Mouse (Mus musculus): ENCODE measurements around the gene Slc5a9. TPM values are rescaled to one million over a fixed set of nuclear protein-coding genes. Genes with fewer than 3 reads are reported as not detected.
A peak's percentile ranks its signal among the peaks of the same experiment; 100 is the strongest.
"Not testable (repeated sequence)": the region's sequence is repeated elsewhere in the genome, so short reads cannot be mapped to it uniquely, and the experiment has no call there.

Slc5a9 gene
- not detected in 2 replicates for total RNA-seq (2014; rRNA removed)
- polyA plus RNA-seq (2012; rRNA removed) = not detected in 2 replicates

- Histone ChIP-seq H3K4me1 (ENCODE audit: control insufficient read depth, insufficient read depth, low read length) (no peaks in the 10 kb centered on the region), H3K9ac (ENCODE audit: low read depth, low read length) (no peak within 1 kb of the TSS), H3K79me2 (ENCODE audit: control insufficient read depth, insufficient read depth, low read length) (no peaks in the 10 kb centered on the region), H3K27me3 (ENCODE audit: control insufficient read depth, insufficient read depth, low read length) (no peaks in the 10 kb centered on the region), H3K4me3 (ENCODE audit: insufficient read depth, low read depth, low read length) (no peak within 1 kb of the TSS), H3K36me3 (ENCODE audit: control insufficient read depth, insufficient read depth, low read length) (no peaks in the 10 kb centered on the region), H3K27ac (replicated peaks; ENCODE audit: insufficient read depth, low read depth, low read length) (no peak within 1 kb of the TSS)
- no peak for DNase-seq (ENCODE audit: extremely low read depth, low read depth, low spot score)
- TF ChIP-seq POLR2A (IDR thresholded peaks at IDR 0.05; ENCODE audit: extremely low read depth, insufficient read depth, low read length) (no peak), CTCF (IDR thresholded peaks at IDR 0.05; ENCODE audit: low read depth, low read length) (no peak)
Measured at GRCm38 (mm10) chr4:111902775-111903174, at the start of gene Slc5a9. Gene Slc5a9 (minus strand): TSS chr4:111902918.

GRCm38 (mm10) chr4:111919092-111919491 lies 16.4 kb upstream of the Slc5a9 start, which contains the start of gene Skint8:
Gene Skint8 (plus strand): TSS chr4:111919392.
- H3K27me3 ChIP-seq (ENCODE audit: control insufficient read depth, insufficient read depth, low read length) = no peaks in the 10 kb centered on the region
- H3K9ac ChIP-seq (ENCODE audit: low read depth, low read length) = no peak within 1 kb of the TSS
- no peak within 1 kb of the TSS for H3K27ac ChIP-seq (replicated peaks; ENCODE audit: insufficient read depth, low read depth, low read length)
- no peak for DNase-seq (ENCODE audit: extremely low read depth, low read depth, low spot score)
- H3K4me3 ChIP-seq (ENCODE audit: insufficient read depth, low read depth, low read length) = no peak within 1 kb of the TSS
- H3K79me2 ChIP-seq (ENCODE audit: control insufficient read depth, insufficient read depth, low read length) = no peaks in the 10 kb centered on the region
- no peaks in the 10 kb centered on the region for H3K4me1 ChIP-seq (ENCODE audit: control insufficient read depth, insufficient read depth, low read length)
- no peak for TF ChIP-seq CTCF (IDR thresholded peaks at IDR 0.05; ENCODE audit: low read depth, low read length)
- TF ChIP-seq POLR2A (IDR thresholded peaks at IDR 0.05; ENCODE audit: extremely low read depth, insufficient read depth, low read length) = no peak
- H3K36me3 ChIP-seq (ENCODE audit: control insufficient read depth, insufficient read depth, low read length) = no peaks in the 10 kb centered on the region
- WGBS = 79% methylated on average over 1 of the region's 1 CpGs

- H3K27me3 ChIP-seq (ENCODE audit: control insufficient read depth, insufficient read depth, low read length) = no peaks in the 10 kb centered on the region
- no peak overlapping the region for H3K27ac ChIP-seq (replicated peaks; ENCODE audit: insufficient read depth, low read depth, low read length)
- WGBS = 21% methylated on average over 2 of the region's 2 CpGs
- H3K4me3 ChIP-seq (ENCODE audit: insufficient read depth, low read depth, low read length) = no peak overlapping the region
- no peak for TF ChIP-seq POLR2A (IDR thresholded peaks at IDR 0.05; ENCODE audit: extremely low read depth, insufficient read depth, low read length)
- peak; percentile 31; the same call in 1 of the 2 replicates for TF ChIP-seq CTCF (IDR thresholded peaks at IDR 0.05; ENCODE audit: low read depth, low read length)
- no peaks in the 10 kb centered on the region for H3K4me1 ChIP-seq (ENCODE audit: control insufficient read depth, insufficient read depth, low read length)
- H3K36me3 ChIP-seq (ENCODE audit: control insufficient read depth, insufficient read depth, low read length) = no peaks in the 10 kb centered on the region
- peak; percentile 24 for DNase-seq (ENCODE audit: extremely low read depth, low read depth, low spot score)
- H3K79me2 ChIP-seq (ENCODE audit: control insufficient read depth, insufficient read depth, low read length) = no peaks in the 10 kb centered on the region
- H3K9ac ChIP-seq (ENCODE audit: low read depth, low read length) = no peak overlapping the region
Measured at GRCm38 (mm10) chr4:111907926-111908325, 5.2 kb upstream of the Slc5a9 start.

GRCm38 (mm10) chr4:111901473-111901872 lies 1.2 kb downstream of the Slc5a9 start:
- Histone ChIP-seq H3K79me2 (ENCODE audit: control insufficient read depth, insufficient read depth, low read length) (no peaks in the 10 kb centered on the region), H3K4me3 (ENCODE audit: insufficient read depth, low read depth, low read length) (no peak overlapping the region), H3K4me1 (ENCODE audit: control insufficient read depth, insufficient read depth, low read length) (no peaks in the 10 kb centered on the region), H3K9ac (ENCODE audit: low read depth, low read length) (no peak overlapping the region), H3K27ac (replicated peaks; ENCODE audit: insufficient read depth, low read depth, low read length) (no peak overlapping the region), H3K36me3 (ENCODE audit: control insufficient read depth, insufficient read depth, low read length) (no peaks in the 10 kb centered on the region), H3K27me3 (ENCODE audit: control insufficient read depth, insufficient read depth, low read length) (no peaks in the 10 kb centered on the region)
- TF ChIP-seq POLR2A (IDR thresholded peaks at IDR 0.05; ENCODE audit: extremely low read depth, insufficient read depth, low read length) (no peak), CTCF (IDR thresholded peaks at IDR 0.05; ENCODE audit: low read depth, low read length) (no peak)
- 95% methylated on average over 1 of the region's 1 CpGs for WGBS
- no peak for DNase-seq (ENCODE audit: extremely low read depth, low read depth, low spot score)

GRCm38 (mm10) chr4:111900491-111900890 lies 2.2 kb downstream of the Slc5a9 start:
- DNase-seq (ENCODE audit: extremely low read depth, low read depth, low spot score); H3K4me3 ChIP-seq (ENCODE audit: insufficient read depth, low read depth, low read length); H3K36me3 ChIP-seq (ENCODE audit: control insufficient read depth, insufficient read depth, low read length); H3K4me1 ChIP-seq (ENCODE audit: control insufficient read depth, insufficient read depth, low read length); H3K79me2 ChIP-seq (ENCODE audit: control insufficient read depth, insufficient read depth, low read length); H3K27ac ChIP-seq (replicated peaks; ENCODE audit: insufficient read depth, low read depth, low read length); H3K27me3 ChIP-seq (ENCODE audit: control insufficient read depth, insufficient read depth, low read length); H3K9ac ChIP-seq (ENCODE audit: low read depth, low read length): not testable (repeated sequence)
- 58% methylated on average over 1 of the region's 1 CpGs for WGBS

- H3K36me3 ChIP-seq (ENCODE audit: control insufficient read depth, insufficient read depth, low read length) = no peaks in the 10 kb centered on the region
- H3K79me2 ChIP-seq (ENCODE audit: control insufficient read depth, insufficient read depth, low read length) = no peaks in the 10 kb centered on the region
- H3K4me3 ChIP-seq (ENCODE audit: insufficient read depth, low read depth, low read length) = no peak overlapping the region
- 46% methylated on average over 4 of the region's 4 CpGs for WGBS
- H3K27me3 ChIP-seq (ENCODE audit: control insufficient read depth, insufficient read depth, low read length) = no peaks in the 10 kb centered on the region
- no peak overlapping the region for H3K9ac ChIP-seq (ENCODE audit: low read depth, low read length)
- no peaks in the 10 kb centered on the region for H3K4me1 ChIP-seq (ENCODE audit: control insufficient read depth, insufficient read depth, low read length)
- H3K27ac ChIP-seq (replicated peaks; ENCODE audit: insufficient read depth, low read depth, low read length) = no peak overlapping the region
- peak; percentile 40 for DNase-seq (ENCODE audit: extremely low read depth, low read depth, low spot score)
- no peak for TF ChIP-seq CTCF (IDR thresholded peaks at IDR 0.05; ENCODE audit: low read depth, low read length)
- TF ChIP-seq POLR2A (IDR thresholded peaks at IDR 0.05; ENCODE audit: extremely low read depth, insufficient read depth, low read length) = no peak
Measured at GRCm38 (mm10) chr4:111898566-111898965, 4.2 kb downstream of the Slc5a9 start.

Data from liver, adult 2 months (tissue).